Mouse (Mus musculus): ENCODE measurements at regions not wholly inside any gene's neighbourhood (a gene's known extent, or its start where the extent isn't known, plus 50 kb on each side); places are given as distances from the start of the nearest gene placed in this dataset.

- TF ChIP-seq CTCF (IDR thresholded peaks at IDR 0.05; ENCODE audit: low read depth) = no peak
Measured at GRCm38 (mm10) chr1:81967062-81967461, 265.9 kb upstream of the Gm9747 start.

GRCm38 (mm10) chr1:81967746-81968295, 265.1 kb upstream of the Gm9747 start:
- H3K27me3 ChIP-seq (ENCODE audit: insufficient read depth, low read length) = no peaks in the 10 kb centered on the region
- 98% methylated on average over 1 of the region's 1 CpGs for WGBS
- DNase-seq (no peak), ATAC-seq (ENCODE audit: insufficient read depth) (no peak)
- no peak for TF ChIP-seq CTCF (IDR thresholded peaks at IDR 0.05; ENCODE audit: low read depth)
- no peaks in the 10 kb centered on the region for H3K9me3 ChIP-seq (ENCODE audit: low read depth, low read length)
- H3K36me3 ChIP-seq (ENCODE audit: insufficient read depth) = no peaks in the 10 kb centered on the region
- H3K4me3 ChIP-seq (ENCODE audit: low read depth, low read length) = no peak overlapping the region
- H3K27ac ChIP-seq (ENCODE audit: low read depth) = no peak overlapping the region
- H3K9ac ChIP-seq = no peak overlapping the region
- H3K4me2 ChIP-seq = no peak overlapping the region
- H3K4me1 ChIP-seq (ENCODE audit: insufficient read depth) = no peaks in the 10 kb centered on the region

More at GRCm38 (mm10) chr1:81967062-81967461, 265.9 kb upstream of the Gm9747 start:
- H3K36me3 ChIP-seq (ENCODE audit: insufficient read depth) = no peaks in the 10 kb centered on the region
- no peaks in the 10 kb centered on the region for H3K9me3 ChIP-seq (ENCODE audit: low read depth, low read length)
- no peak for ATAC-seq (ENCODE audit: insufficient read depth)
- no peak overlapping the region for H3K27ac ChIP-seq (ENCODE audit: low read depth)
- H3K9ac ChIP-seq = no peak overlapping the region
- H3K4me3 ChIP-seq (ENCODE audit: low read depth, low read length) = no peak overlapping the region
- H3K4me2 ChIP-seq = no peak overlapping the region
- no peak for DNase-seq
- no peaks in the 10 kb centered on the region for H3K27me3 ChIP-seq (ENCODE audit: insufficient read depth, low read length)
- H3K4me1 ChIP-seq (ENCODE audit: insufficient read depth) = no peaks in the 10 kb centered on the region
- WGBS = 97% methylated on average over 1 of the region's 1 CpGs

- no peak for TF ChIP-seq CTCF (IDR thresholded peaks at IDR 0.05; ENCODE audit: low read depth)
- Histone ChIP-seq H3K27ac (ENCODE audit: low read depth) (no peak overlapping the region), H3K9me3 (ENCODE audit: low read depth, low read length) (no peaks in the 10 kb centered on the region), H3K36me3 (ENCODE audit: insufficient read depth) (no peaks in the 10 kb centered on the region), H3K27me3 (ENCODE audit: insufficient read depth, low read length) (no peaks in the 10 kb centered on the region), H3K4me2 (no peak overlapping the region), H3K9ac (no peak overlapping the region), H3K4me3 (ENCODE audit: low read depth, low read length) (no peak overlapping the region), H3K4me1 (ENCODE audit: insufficient read depth) (no peaks in the 10 kb centered on the region)
- 74% methylated on average over 5 of the region's 5 CpGs for WGBS
- ATAC-seq (ENCODE audit: insufficient read depth) (no peak), DNase-seq (no peak)
Measured at GRCm38 (mm10) chr1:81972575-81972974, 260.3 kb upstream of the Gm9747 start.

GRCm38 (mm10) chr1:81973481-81973880, 259.4 kb upstream of the Gm9747 start:
- 93% methylated on average over 4 of the region's 4 CpGs for WGBS
- no peak overlapping the region for H3K4me2 ChIP-seq
- H3K36me3 ChIP-seq (ENCODE audit: insufficient read depth) = no peaks in the 10 kb centered on the region
- no peak for ATAC-seq (ENCODE audit: insufficient read depth)
- H3K27me3 ChIP-seq (ENCODE audit: insufficient read depth, low read length) = no peaks in the 10 kb centered on the region
- no peak for DNase-seq
- no peak for TF ChIP-seq CTCF (IDR thresholded peaks at IDR 0.05; ENCODE audit: low read depth)
- no peaks in the 10 kb centered on the region for H3K9me3 ChIP-seq (ENCODE audit: low read depth, low read length)
- no peak overlapping the region for H3K9ac ChIP-seq
- no peaks in the 10 kb centered on the region for H3K4me1 ChIP-seq (ENCODE audit: insufficient read depth)
- no peak overlapping the region for H3K4me3 ChIP-seq (ENCODE audit: low read depth, low read length)
- H3K27ac ChIP-seq (ENCODE audit: low read depth) = no peak overlapping the region

GRCm38 (mm10) chr1:82007943-82008342, 225.0 kb upstream of the Gm9747 start:
- Histone ChIP-seq H3K36me3 (ENCODE audit: insufficient read depth) (no peaks in the 10 kb centered on the region), H3K27ac (ENCODE audit: low read depth) (no peak overlapping the region), H3K4me1 (ENCODE audit: insufficient read depth) (no peaks in the 10 kb centered on the region), H3K4me3 (ENCODE audit: low read depth, low read length) (no peak overlapping the region), H3K27me3 (ENCODE audit: insufficient read depth, low read length) (no peaks in the 10 kb centered on the region), H3K9ac (no peak overlapping the region), H3K4me2 (no peak overlapping the region), H3K9me3 (ENCODE audit: low read depth, low read length) (no peaks in the 10 kb centered on the region)
- DNase-seq (no peak), ATAC-seq (ENCODE audit: insufficient read depth) (no peak)
- 70% methylated on average over 5 of the region's 5 CpGs for WGBS
- TF ChIP-seq CTCF (IDR thresholded peaks at IDR 0.05; ENCODE audit: low read depth) = no peak

- H3K9me3 ChIP-seq (ENCODE audit: low read depth, low read length) = no peaks in the 10 kb centered on the region
- no peaks in the 10 kb centered on the region for H3K4me1 ChIP-seq (ENCODE audit: insufficient read depth)
- H3K4me2 ChIP-seq = no peak overlapping the region
- no peak overlapping the region for H3K4me3 ChIP-seq (ENCODE audit: low read depth, low read length)
- no peak overlapping the region for H3K27ac ChIP-seq (ENCODE audit: low read depth)
- ATAC-seq (ENCODE audit: insufficient read depth) = no peak
- TF ChIP-seq CTCF (IDR thresholded peaks at IDR 0.05; ENCODE audit: low read depth) = no peak
- no peaks in the 10 kb centered on the region for H3K36me3 ChIP-seq (ENCODE audit: insufficient read depth)
- no peak for DNase-seq
- WGBS = 62% methylated on average over 4 of the region's 4 CpGs
- H3K27me3 ChIP-seq (ENCODE audit: insufficient read depth, low read length) = no peaks in the 10 kb centered on the region
- no peak overlapping the region for H3K9ac ChIP-seq
Measured at GRCm38 (mm10) chr1:82008805-82009204, 224.1 kb upstream of the Gm9747 start.

- no peak for TF ChIP-seq CTCF (IDR thresholded peaks at IDR 0.05; ENCODE audit: low read depth)
- WGBS = 55% methylated on average over 1 of the region's 1 CpGs
Measured at GRCm38 (mm10) chr1:82010995-82011394, 221.9 kb upstream of the Gm9747 start.

GRCm38 (mm10) chr1:82015341-82015740, 217.6 kb upstream of the Gm9747 start:
- DNase-seq = peak; percentile 68
- no peak overlapping the region for H3K9ac ChIP-seq
- no peak overlapping the region for H3K4me2 ChIP-seq
- H3K9me3 ChIP-seq (ENCODE audit: low read depth, low read length) = no peaks in the 10 kb centered on the region
- no peaks in the 10 kb centered on the region for H3K36me3 ChIP-seq (ENCODE audit: insufficient read depth)
- no peak overlapping the region for H3K4me3 ChIP-seq (ENCODE audit: low read depth, low read length)
- no peak overlapping the region for H3K27ac ChIP-seq (ENCODE audit: low read depth)
- no peaks in the 10 kb centered on the region for H3K27me3 ChIP-seq (ENCODE audit: insufficient read depth, low read length)
- no peak for ATAC-seq (ENCODE audit: insufficient read depth)
- no peak for TF ChIP-seq CTCF (IDR thresholded peaks at IDR 0.05; ENCODE audit: low read depth)
- H3K4me1 ChIP-seq (ENCODE audit: insufficient read depth) = no peaks in the 10 kb centered on the region

More at GRCm38 (mm10) chr1:82010995-82011394, 221.9 kb upstream of the Gm9747 start:
- H3K9me3 ChIP-seq (ENCODE audit: low read depth, low read length) = no peaks in the 10 kb centered on the region
- H3K4me3 ChIP-seq (ENCODE audit: low read depth, low read length) = no peak overlapping the region
- DNase-seq (no peak), ATAC-seq (ENCODE audit: insufficient read depth) (no peak)
- no peaks in the 10 kb centered on the region for H3K27me3 ChIP-seq (ENCODE audit: insufficient read depth, low read length)
- H3K9ac ChIP-seq = no peak overlapping the region
- no peaks in the 10 kb centered on the region for H3K4me1 ChIP-seq (ENCODE audit: insufficient read depth)
- H3K27ac ChIP-seq (ENCODE audit: low read depth) = no peak overlapping the region
- H3K4me2 ChIP-seq = no peak overlapping the region
- no peaks in the 10 kb centered on the region for H3K36me3 ChIP-seq (ENCODE audit: insufficient read depth)
